Mouse (Mus musculus) myocyte (in vitro differentiated cells): ENCODE data around the gene Gga1.

Source experiments
- E2F4 ChIP-seq: IDR thresholded peaks from one replicate; pipeline ENCODE4 v1.6.1; 2011; ENCODE audit warnings: mild to moderate bottlenecking, control low read depth, moderate library complexity; ENCODE audit not compliant: insufficient read depth
- MAX ChIP-seq: IDR thresholded peaks from one replicate; pipeline ENCODE4 v1.6.1; 2011; ENCODE audit warnings: low read depth, mild to moderate bottlenecking, control low read depth
- MYOG ChIP-seq, 3 experiments: IDR thresholded peaks; one replicate each; pipeline ENCODE4 v1.6.1; 2011; ENCODE audit warnings: control low read depth in 2 of 3, low read depth in 2 of 3, mild to moderate bottlenecking in 2 of 3; ENCODE audit not compliant: insufficient read length in 2 of 3, control insufficient read depth in 1 of 3, insufficient read depth in 1 of 3
- POLR2A ChIP-seq: IDR thresholded peaks from one replicate; pipeline ENCODE4 v1.6.1; 2011; ENCODE audit warnings: low read depth, mild to moderate bottlenecking, control low read depth, moderate library complexity; ENCODE audit not compliant: insufficient read length
- POLR2AphosphoS2 ChIP-seq: IDR thresholded peaks from one replicate; pipeline ENCODE4 v1.6.1; 2011; ENCODE audit warnings: low read depth, control low read depth; ENCODE audit not compliant: insufficient read length
- TCF12 ChIP-seq: IDR thresholded peaks from one replicate; pipeline ENCODE4 v1.6.1; 2011; ENCODE audit warnings: mild to moderate bottlenecking, control low read depth; ENCODE audit not compliant: poor library complexity, insufficient read depth, severe bottlenecking
- TCF3 ChIP-seq: IDR thresholded peaks from one replicate; pipeline ENCODE4 v1.6.1; 2011; ENCODE audit warnings: low read depth, control low read depth; ENCODE audit not compliant: insufficient read length
- USF1 ChIP-seq: IDR thresholded peaks from one replicate; pipeline ENCODE4 v1.6.1; 2011; ENCODE audit warnings: low read depth, mild to moderate bottlenecking, control low read depth, moderate library complexity

- no peak for TF ChIP-seq POLR2A
- no peak for TF ChIP-seq E2F4
- TF ChIP-seq USF1, result no peak
- TF ChIP-seq TCF12, result no peak
- no peak for TF ChIP-seq POLR2AphosphoS2
- no peak for TF ChIP-seq MYOG (IDR thresholded peaks at IDR 0.05; ENCODE audit: control insufficient read depth in 1 of 3, insufficient read depth in 1 of 3, insufficient read length in 2 of 3, low read depth in 2 of 3)
- TF ChIP-seq MAX, result no peak
- TF ChIP-seq TCF3, result no peak
Measured at GRCm38 (mm10) chr15:78880432-78880831, 3.4 kb downstream of the Gga1 start.
